Mouse (Mus musculus) gastrocnemius, postnatal 36 days (tissue): ENCODE measurements around the gene C330007P06Rik. TPM values are rescaled to one million over a fixed set of nuclear protein-coding genes. Genes with fewer than 3 reads are reported as not detected.

ENCODE experiments used
- DNase-seq, 2 experiments: peaks; one replicate each; pipeline ENCODE4 v3.0.0; 2022
- intact Hi-C: fragments of 180-260 bp; cut with DNase I; formaldehyde crosslinking; loops from one replicate; pipeline ENCODE4 v1.15.1; 2025
- total RNA-seq, 2 experiments: library from RNA; stranded (reverse); gene quantifications; 2 replicates each; pipeline ENCODE4 v1.2.3; 2021

The C330007P06Rik gene
- total RNA-seq, 2 experiments from 2014 or later, result 10.6 to 10.7 TPM

- intact Hi-C loops, result loop anchor here (5.0 kb wide), 1 partner anchor 61 kb away; the partner anchor contains the start of gene Nkrf
- DNase-seq, result no peak
Measured at GRCm38 (mm10) chrX:36841698-36842097, 32.2 kb downstream of the C330007P06Rik start.

GRCm38 (mm10) chrX:36839391-36839790, 34.5 kb downstream of the C330007P06Rik start:
- intact Hi-C loops, result loop anchor here (10.0 kb wide), 1 partner anchor 185 kb away; no protein-coding TSS in a partner anchor
- DNase-seq, result no peak

DNA sequence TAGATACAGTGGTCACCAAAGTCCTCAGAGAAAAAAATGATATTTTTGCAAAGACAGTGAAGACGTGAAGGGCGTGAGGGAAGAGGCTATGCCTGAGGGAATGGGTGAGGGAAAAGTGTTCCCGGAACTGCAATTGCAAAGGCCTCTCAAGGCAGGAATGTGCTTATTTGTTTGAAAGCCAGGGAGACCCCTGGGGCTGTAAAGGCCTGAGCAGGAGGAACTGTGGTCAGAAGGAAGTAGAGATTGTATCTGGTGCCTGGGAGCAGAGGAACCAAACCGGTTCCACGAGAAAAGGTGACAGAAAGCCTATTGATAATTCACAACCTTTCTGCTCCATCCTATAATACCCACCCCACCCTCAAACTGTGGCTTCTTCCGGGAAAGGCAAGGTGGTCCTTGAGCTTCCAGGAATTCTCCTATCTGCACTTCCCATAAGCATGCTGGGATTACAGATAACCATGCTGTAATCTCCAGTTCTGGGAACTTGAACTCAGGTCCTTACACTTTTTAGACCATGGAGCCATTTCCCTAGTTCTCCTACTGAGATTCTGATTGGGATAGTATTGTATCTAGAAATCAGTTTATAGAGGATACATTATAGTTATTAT, 36.7 kb downstream of the C330007P06Rik start:
- no peak for DNase-seq
- intact Hi-C loops, result loop anchor here (10.0 kb wide), 1 partner anchor 188 kb away; no protein-coding TSS in a partner anchor

DNA sequence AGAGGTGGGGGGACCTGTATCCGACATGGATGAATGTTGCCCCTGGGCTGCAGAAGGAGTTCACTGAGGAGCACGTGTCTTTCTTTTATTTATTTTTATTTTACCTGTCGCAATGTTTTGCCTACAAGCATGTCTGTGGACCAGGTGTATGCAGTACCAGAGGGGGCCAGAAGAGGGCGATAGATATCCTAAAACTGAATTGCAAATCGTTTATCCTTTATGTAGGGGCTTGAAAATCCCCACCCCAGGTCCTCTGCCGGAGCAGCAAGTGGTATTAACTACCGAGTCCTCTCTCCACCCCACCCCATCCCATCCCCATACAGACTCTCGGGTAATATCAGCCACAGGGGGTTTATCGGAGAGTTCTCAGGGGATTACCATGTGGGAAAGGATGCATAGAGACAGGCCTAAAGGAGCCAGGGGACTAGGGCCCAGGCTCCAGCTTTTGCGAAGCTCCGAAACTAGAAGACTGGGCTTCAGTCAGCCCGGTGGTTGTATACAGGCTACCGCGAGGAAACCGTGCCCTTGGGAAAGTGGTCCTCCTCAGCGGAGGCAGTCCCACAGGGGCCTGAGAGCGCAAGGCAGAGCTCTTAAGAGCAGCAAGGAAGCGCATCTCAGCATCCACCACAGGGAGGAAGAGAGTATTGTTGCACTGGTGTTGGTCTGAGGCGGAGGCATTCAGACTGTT, 40.4 kb downstream of the C330007P06Rik start:
- intact Hi-C loops, result loop anchor here (5.0 to 10.0 kb wide), 2 partner anchors 79 to 191 kb away; no protein-coding TSS in a partner anchor
- DNase-seq, result peak; percentile 22 to 38

GRCm38 (mm10) chrX:36831632-36832031, 42.3 kb downstream of the C330007P06Rik start:
- intact Hi-C loops, result loop anchor here (5.0 to 10.0 kb wide), 2 partner anchors 81 to 193 kb away; no protein-coding TSS in a partner anchor
- no peak for DNase-seq

DNA sequence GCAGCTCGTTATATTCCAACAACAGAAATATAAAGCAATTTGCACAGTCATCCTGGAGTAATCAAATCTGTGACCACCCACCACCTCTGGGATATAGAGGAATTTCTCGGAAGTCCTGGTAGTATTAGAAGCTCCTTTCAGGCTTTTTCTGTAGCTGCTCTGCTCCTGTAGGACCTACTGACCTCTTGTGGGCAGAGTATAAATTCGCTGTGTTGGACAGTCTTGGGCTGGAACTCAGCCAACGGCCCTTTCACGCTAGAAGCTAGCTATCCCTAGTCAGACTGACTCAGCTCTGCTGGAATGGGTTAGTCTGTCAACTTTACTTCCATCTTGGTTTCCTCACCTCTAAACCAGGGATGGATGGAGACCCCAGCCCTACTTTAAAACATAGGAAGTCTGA, 43.6 kb downstream of the C330007P06Rik start:
- peak; percentile 18 to 41 for DNase-seq
- intact Hi-C loops, result loop anchor here (5.0 to 10.0 kb wide), 2 partner anchors 82 to 195 kb away; no protein-coding TSS in a partner anchor

- DNase-seq, result no peak
- intact Hi-C loops, result no loop called here
Measured at GRCm38 (mm10) chrX:36826873-36827272, 47.0 kb downstream of the C330007P06Rik start.

- intact Hi-C loops, result no loop called here
- no peak for DNase-seq
Measured at GRCm38 (mm10) chrX:36825032-36825431, 48.9 kb downstream of the C330007P06Rik start.

DNA sequence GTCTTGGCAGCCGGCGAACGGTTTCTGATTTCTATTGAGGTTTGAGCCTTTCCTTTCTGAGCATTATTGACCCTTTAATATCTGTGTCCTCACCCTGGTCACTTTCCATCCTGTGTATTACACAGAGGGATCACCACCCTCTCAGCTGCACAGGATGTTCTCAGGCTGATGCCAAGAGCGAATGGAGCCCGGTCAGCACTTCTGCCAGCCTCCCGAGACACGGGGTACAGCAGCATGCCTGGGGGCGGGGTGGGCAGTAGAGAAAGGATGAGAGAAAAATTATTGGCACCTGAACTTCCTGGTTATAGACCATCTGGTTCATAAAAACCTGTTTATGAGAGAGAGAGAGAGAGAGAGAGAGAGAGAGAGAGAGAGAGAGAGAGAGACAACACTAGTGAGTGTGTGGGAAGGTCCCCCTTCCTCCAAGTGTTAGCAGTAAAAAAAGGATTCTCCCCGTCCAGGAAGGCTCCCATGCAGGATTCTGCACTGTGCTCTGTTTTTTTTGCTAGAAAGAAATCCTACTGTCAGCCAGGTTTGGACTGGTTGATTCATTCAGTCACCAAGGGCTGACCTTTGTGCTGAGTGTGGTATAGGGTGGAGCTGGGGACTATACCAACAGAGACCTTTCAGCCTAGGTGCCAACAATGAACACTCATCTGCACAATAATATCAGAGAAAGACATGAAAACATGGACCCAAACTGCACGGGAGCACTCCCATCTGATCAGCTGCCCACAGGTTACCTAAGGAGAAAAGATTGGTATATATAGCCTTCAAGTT, 49.8 kb downstream of the C330007P06Rik start:
- no peak for DNase-seq
- intact Hi-C loops, result no loop called here

DNA sequence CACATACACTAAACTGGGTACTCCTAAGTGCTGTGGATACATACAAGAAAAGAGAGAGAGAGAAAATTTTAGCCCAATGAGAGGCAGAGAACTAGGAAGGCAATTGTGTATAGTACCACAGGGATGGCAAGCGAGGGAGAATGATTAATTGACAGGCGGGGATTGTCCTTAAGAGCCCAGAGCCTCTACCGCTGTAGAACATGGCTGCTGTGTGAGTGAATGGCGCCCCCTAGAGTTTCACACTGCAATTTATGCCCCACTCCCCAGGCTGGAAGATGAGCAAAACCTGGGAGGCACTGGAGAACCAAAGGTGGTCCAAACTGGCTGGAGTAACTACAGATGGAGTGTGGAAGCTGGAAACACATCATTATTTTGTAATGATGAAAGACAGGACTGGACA, 53.7 kb downstream of the C330007P06Rik start:
- intact Hi-C loops, result no loop called here
- DNase-seq, result no peak

DNA sequence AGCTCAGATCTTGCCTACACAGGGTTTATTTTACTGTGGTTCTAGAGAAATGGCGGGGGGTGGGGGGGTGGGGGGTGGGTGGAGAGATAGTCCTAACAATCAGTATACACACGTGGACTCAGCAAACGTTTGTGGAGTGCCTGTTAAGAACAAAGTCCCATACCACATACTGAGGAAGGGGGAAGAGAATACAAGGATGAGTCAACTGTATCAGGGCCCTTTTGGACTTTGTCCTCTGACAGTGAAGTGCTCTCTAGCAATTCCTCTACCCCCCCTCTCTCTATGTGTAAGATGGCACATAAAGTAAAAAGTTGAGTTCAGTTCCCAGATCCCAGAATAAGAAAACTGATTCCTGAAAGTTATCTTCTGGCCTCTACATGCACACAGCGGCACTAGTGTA, 54.3 kb downstream of the C330007P06Rik start:
- intact Hi-C loops, result no loop called here
- no peak for DNase-seq

DNA sequence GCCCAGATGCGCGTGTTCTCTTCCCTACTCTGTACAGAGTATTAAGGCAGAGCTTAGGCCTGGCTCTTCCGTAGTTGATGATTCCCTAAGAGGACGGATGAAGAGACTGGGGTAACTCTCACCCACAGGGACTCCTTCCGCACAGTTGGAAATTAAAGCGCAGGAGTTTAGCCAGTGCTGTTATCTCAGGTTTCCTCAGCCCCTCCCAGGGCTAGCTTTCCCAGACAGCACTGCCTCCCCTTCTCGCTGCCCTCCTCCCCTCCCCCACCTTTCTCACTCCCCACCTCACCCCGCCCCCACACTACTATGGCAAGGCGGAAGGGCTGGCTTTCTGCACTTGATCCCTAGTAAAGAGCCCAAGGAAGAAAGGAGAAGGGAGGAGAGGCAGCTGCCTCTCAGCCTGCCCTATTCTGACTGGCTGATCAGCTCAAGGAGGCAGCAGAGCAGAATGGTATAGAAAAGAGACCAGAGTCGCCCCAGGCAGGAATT, 56.9 kb downstream of the C330007P06Rik start:
- DNase-seq, result no peak
- intact Hi-C loops, result loop anchor here (2.0 kb wide), 1 partner anchor 56 kb away; no protein-coding TSS in a partner anchor

DNA sequence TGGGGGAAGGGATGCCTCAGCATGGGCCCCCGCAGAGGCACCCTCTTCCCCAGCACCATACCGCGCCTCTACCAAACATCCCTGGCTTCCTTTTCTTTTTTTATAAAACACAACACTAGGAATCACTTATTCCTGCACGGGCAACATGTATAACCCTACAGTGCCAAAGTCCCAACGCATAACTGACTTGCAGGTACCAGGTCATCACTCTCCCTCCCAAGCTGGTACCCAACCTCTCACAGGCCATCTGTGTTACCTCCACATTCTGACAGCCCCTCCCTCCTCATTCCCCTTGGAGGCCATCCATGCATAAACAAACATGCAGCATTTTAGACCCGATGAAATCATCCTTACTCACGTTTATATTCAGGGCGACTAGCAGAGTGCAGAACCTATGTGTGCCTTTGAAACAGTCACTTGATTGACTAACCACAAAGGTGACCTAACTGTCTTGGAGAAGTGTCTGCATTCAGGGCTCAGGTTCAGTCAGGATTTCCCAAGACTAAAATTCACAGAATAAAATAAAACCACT, 57.5 kb downstream of the C330007P06Rik start:
- intact Hi-C loops, result loop anchor here (2.0 kb wide), 1 partner anchor 56 kb away; no protein-coding TSS in a partner anchor
- no peak for DNase-seq

DNA sequence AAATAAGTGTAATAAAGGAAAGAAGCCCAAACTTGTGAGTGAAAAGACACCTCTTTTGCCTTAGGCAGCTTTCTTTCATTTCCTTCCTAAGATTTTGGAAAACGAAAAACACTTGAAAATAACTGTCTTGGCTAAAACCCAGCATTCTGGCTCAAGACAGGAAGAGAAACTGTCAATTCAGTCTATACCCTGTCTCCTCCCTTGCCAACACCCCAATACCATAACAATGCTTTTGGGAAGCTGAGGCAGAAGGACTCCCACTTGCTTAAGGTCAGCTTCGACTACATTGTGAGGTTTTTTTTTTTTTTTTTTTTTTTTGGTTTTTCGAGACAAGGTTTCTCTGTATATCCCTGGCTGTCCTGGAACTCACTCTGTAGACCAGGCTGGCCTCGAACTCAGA, 58.5 kb downstream of the C330007P06Rik start:
- no peak for DNase-seq
- intact Hi-C loops, result no loop called here

- no peak for DNase-seq
- intact Hi-C loops, result no loop called here
Measured at GRCm38 (mm10) chrX:36815022-36815421, 58.9 kb downstream of the C330007P06Rik start.

DNA sequence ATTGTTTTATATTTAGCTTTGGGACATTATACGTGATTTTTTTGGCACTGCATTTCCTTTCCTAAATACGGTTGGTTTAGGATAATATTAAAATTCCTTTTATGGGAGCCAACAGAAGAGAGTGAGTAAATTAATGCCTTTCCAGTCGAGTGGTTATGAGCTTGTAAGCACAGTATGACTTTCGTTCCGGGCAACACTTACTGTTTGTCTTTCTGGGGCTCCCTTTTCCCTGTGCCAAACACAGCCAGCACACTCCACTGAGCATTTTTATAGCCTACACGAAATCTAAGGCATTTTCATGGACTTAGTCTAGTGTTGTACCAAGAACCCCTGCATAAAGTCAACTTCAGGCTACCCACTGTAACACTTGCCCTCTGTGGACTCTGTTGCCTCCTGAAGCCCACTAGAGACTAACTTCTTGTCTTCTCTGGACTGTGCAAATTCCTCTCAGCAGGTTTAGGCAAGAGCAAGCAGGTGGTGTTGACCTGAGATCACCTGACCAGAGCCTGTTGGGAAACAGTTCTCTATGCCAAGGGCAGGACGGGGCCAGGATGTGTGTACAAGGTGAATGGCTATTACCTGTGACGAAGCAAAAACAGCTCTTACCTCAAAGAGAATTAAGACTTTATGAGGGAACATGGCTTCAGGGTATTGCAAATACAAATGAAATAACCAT, 59.6 kb downstream of the C330007P06Rik start:
- intact Hi-C loops, result no loop called here
- DNase-seq, result no peak

DNA sequence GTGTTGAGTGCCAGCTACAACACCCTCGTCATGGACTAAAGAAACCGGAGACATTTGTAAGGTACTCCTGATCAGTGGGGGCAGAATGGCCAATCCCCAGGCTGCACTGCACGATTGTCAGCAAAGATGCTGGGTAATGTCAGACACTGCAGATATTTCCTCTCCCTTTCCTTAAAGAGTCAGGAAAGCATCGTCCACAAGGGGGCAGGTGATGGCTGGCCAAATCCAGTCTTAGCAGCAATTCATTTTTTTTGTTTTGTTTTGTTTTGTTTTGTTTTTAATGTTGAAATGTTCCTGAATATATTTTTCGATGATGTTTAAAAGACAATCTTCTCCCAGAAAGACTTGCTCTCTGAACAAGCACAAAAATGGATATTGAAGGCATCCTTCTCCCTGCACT, 62.5 kb downstream of the C330007P06Rik start:
- DNase-seq, result no peak
- intact Hi-C loops, result no loop called here

DNA sequence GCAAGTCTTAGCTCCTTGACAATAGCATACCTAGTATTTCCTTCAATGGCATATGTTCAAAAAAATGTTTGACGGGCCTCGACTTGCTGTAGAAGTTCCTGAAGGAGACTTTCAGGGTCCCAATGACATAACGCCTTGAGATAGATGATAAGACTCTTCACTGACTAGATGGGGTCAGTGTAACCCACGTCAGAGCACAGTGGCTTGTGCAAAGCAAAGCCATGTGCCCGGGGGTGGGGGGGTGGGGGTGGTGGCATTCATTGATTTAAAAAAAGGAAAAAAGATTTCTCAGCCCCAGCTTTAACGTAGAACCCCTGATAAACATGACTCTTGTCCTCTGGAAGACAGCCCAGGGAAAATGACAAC, 65.6 kb downstream of the C330007P06Rik start:
- no peak for DNase-seq
- intact Hi-C loops, result no loop called here

DNA sequence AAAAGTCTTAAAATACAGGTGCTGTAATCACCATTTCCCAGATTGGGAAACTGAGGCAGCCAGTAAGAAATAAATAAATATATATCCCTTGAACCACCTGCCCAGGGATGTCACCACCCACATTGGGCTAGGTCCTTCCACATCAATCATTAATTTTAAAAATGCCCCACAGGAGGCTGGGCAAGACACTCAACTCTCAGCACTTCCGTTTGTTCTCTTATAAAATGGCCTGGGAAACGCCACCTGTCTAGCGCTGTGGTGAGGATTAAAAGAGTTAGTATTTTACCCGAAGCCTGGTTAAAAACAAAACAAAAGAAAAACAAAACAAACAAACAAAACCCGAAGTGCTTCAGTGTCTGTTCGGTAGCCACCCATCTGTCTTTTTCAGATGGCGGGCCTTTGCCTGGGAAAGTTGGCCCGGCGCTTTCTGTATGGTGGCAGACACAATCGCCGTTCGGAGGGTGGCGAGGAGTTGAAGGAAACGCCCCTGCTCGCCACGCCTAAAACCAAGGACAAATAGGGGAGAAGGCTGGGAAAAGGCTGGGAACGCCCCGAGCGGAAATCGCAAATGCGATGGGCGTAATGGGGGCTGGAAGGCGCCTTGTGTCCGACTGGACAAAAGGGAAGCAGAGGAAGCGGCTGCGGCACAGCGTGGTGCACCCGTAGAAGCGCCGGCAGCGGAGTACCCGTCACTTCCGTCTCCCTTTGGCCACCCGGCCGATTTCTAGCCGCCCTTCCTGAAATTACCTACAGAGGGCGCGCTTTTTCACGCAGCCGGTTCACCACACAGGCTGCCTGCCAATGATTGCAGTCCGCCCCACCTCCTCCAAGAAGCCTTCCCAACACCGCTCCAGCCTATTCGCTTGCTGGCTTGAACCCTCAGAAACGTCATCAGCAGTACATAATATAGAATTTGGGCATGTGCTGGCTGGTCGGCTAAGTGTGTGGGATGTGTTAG, 66.3 kb downstream of the C330007P06Rik start:
- intact Hi-C loops, result no loop called here
- DNase-seq, result peak; percentile 78
